Mouse (Mus musculus): ENCODE data around the gene Sf3a2.

The Sf3a2 gene

DNA sequence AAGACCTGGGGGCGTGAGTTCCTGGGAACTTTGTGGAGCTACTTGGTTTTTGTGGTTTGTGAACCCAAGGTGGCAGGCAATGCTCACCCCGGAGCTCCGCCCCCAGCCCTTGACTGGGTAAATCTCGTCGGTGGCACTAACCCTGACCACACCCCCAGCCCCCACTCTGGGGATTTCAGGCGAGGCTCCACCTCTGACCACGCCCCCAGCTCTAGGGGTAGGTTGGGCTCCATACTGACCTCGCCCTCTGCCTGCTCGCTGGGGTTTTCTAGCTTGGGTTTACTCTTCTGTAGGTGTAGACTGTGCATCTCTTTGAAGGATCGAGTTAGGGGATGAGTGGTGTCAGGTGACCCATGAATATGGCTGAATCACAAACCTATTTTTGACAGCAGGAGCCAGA is 50.6 kb downstream of the Sf3a2 start:
- no peak for DNase-seq (ENCODE audit: low spot score in 2 of 2)
